Mouse (Mus musculus): Measurements from ENCODE around the gene Lyrm7.
"Not testable (repeated sequence)": the region's sequence is repeated elsewhere in the genome, so short reads cannot be mapped to it uniquely, and the experiment has no call there.

Gene Lyrm7

GRCm38 (mm10) chr11:54881051-54881474, 20.3 kb upstream of the Lyrm7 start:
- DNase-seq (ENCODE audit: low read depth, low spot score) = no peak

- DNase-seq (ENCODE audit: low read depth, low spot score) = no peak
Observed at GRCm38 (mm10) chr11:54879922-54880321, 19.2 kb upstream of the Lyrm7 start.

- DNase-seq (ENCODE audit: low read depth, low spot score) = peak; percentile 46
Observed at GRCm38 (mm10) chr11:54879434-54879833, 18.7 kb upstream of the Lyrm7 start.

- DNase-seq (ENCODE audit: low read depth, low spot score) = no peak
Observed at GRCm38 (mm10) chr11:54878893-54879292, 18.2 kb upstream of the Lyrm7 start.

GRCm38 (mm10) chr11:54876031-54876430, 15.3 kb upstream of the Lyrm7 start:
- DNase-seq (ENCODE audit: low read depth, low spot score) = no peak

GRCm38 (mm10) chr11:54871831-54872537, 11.3 kb upstream of the Lyrm7 start:
- no peak for DNase-seq (ENCODE audit: low read depth, low spot score)

GRCm38 (mm10) chr11:54869318-54869717, 8.6 kb upstream of the Lyrm7 start:
- DNase-seq (ENCODE audit: low read depth, low spot score) = no peak

- DNase-seq (ENCODE audit: low read depth, low spot score) = no peak
Observed at GRCm38 (mm10) chr11:54868445-54868844, 7.7 kb upstream of the Lyrm7 start.

GRCm38 (mm10) chr11:54867903-54868434, 7.3 kb upstream of the Lyrm7 start:
- DNase-seq (ENCODE audit: low read depth, low spot score) = no peak

GRCm38 (mm10) chr11:54867049-54867385, 6.3 kb upstream of the Lyrm7 start:
- DNase-seq (ENCODE audit: low read depth, low spot score) = no peak

- DNase-seq (ENCODE audit: low read depth, low spot score) = peak; percentile 84
Observed at GRCm38 (mm10) chr11:54866119-54867048, 5.7 kb upstream of the Lyrm7 start, which contains the start of gene Hint1. Hint1 (plus strand) TSS chr11:54866383.

- DNase-seq (ENCODE audit: low read depth, low spot score) = no peak
Observed at GRCm38 (mm10) chr11:54865330-54866085, 4.8 kb upstream of the Lyrm7 start.

- peak; percentile 48 for DNase-seq (ENCODE audit: low read depth, low spot score)
Observed at GRCm38 (mm10) chr11:54862621-54863520, 2.2 kb upstream of the Lyrm7 start.

GRCm38 (mm10) chr11:54861471-54862420, 1.0 kb upstream of the Lyrm7 start:
- no peak for DNase-seq (ENCODE audit: low read depth, low spot score)

- DNase-seq (ENCODE audit: low read depth, low spot score) = no peak
Observed at GRCm38 (mm10) chr11:54859322-54860165, 1.2 kb downstream of the Lyrm7 start.

- DNase-seq (ENCODE audit: low read depth, low spot score) = not testable (repeated sequence)
Observed at GRCm38 (mm10) chr11:54858880-54859279, 1.8 kb downstream of the Lyrm7 start.

GRCm38 (mm10) chr11:54851656-54852055, 9.1 kb downstream of the Lyrm7 start:
- DNase-seq (ENCODE audit: low read depth, low spot score) = no peak

- DNase-seq (ENCODE audit: low read depth, low spot score) = no peak
Observed at GRCm38 (mm10) chr11:54849961-54850758, 10.6 kb downstream of the Lyrm7 start.
